Mouse (Mus musculus): ENCODE data around the gene Mrpl43. TPM values are rescaled to one million over a fixed set of nuclear protein-coding genes. Genes with fewer than 3 reads are reported as not detected.
A peak's percentile ranks its signal among the peaks of the same experiment; 100 is the strongest.

Mrpl43 gene
- total and polyA plus RNA-seq, 3 experiments, result 45.6 to 64.7 (median 53.6) TPM

DNA sequence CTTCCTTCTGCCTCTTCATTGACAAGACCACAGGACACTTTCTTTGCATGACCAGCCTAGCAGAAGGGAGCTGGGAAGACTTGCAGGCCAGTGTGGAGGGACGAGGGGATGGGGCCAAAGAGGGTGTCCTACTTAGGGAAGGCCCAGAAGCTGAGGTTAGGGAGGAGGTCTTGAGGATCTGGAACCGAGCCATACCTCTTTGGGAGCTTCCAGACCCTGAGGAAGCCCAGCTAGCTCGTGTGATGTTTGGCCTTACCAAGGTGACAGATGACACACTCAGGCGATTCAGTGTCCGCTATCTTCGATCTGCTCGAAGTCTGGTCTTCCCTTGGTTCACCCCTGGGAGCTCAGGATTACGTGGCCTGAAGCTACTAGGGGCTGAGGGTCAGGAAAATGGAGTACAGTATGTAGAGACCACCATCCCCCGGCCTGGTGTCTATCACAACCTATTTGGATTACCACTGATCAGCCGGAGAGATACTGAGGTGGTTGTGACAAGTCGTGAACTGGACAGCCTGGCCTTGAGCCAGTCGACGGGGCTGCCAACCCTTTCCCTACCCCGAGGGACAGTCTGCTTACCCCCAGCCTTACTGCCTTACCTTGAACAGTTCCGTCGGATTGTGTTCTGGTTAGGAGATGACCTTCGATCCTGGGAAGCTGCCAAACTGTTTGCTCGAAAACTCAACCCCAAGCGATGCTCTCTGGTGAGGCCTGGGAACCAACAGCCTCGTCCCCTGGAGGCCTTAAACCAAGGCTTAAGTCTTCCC is 1.4 kb upstream of the Mrpl43 start:
- no peak overlapping the region for H3K27ac ChIP-seq
- DNase-seq, result peak in 1 of 2 experiments; percentile 19
- H3K79me2 ChIP-seq (replicated peaks; ENCODE audit: control insufficient read depth, insufficient read depth, low read length), result no peaks in the 10 kb centered on the region
- H3K4me1 ChIP-seq (ENCODE audit: control insufficient read depth, insufficient read depth, low read length), result peaks cover 3% of the 10 kb centered on the region
- H3K36me3 ChIP-seq (ENCODE audit: control insufficient read depth, insufficient read depth, low read length), result peaks cover 4% of the 10 kb centered on the region; the same call in 1 of the 2 replicates
- intact Hi-C loops (cut with DNase I), result no loop called here
- TF ChIP-seq POLR2A (IDR thresholded peaks at IDR 0.05; ENCODE audit: insufficient read depth, low read depth, low read length) (no peak), CTCF (IDR thresholded peaks at IDR 0.05) (no peak), EP300 (IDR thresholded peaks at IDR 0.05; ENCODE audit: insufficient read depth, low read depth, low read length) (no peak)
- no peaks in the 10 kb centered on the region for H3K27me3 ChIP-seq (ENCODE audit: control insufficient read depth, insufficient read depth, low read length)
- H3K4me3 ChIP-seq, result no peak overlapping the region
- WGBS, result 63% methylated on average over 20 of the region's 20 CpGs
- H3K9ac ChIP-seq (ENCODE audit: low read depth, low read length), result no peak overlapping the region

DNA sequence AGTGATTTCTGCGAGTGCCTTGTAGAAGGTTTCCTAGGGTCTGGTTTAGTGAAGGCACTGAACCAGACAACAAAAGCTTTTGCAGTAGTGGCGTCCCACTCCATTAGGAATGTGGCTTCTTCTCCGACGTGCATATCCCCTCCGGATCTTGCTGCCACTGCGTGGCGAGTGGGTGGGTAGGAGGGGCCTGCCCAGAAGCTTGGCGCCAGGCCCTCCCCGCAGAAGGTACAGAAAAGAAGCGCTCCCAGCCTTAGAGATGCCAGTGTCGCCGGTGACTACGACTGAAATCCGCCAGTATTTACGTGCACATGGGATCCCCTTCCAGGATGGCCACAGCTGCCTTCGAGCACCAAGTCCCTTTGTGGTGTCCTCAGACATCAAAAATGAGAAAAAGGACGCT is 779 bp upstream of the Mrpl43 start:
- peak overlapping the region; percentile 52 for H3K9ac ChIP-seq (ENCODE audit: low read depth, low read length)
- no peaks in the 10 kb centered on the region for H3K27me3 ChIP-seq (ENCODE audit: control insufficient read depth, insufficient read depth, low read length)
- WGBS, result 20% methylated on average over 17 of the region's 17 CpGs
- H3K4me3 ChIP-seq, result peak overlapping the region; percentile 98
- H3K27ac ChIP-seq, result peak overlapping the region; percentile 76
- DNase-seq, result peak in 1 of 2 experiments; percentile 11
- intact Hi-C loops (cut with DNase I), result no loop called here
- no peaks in the 10 kb centered on the region for H3K79me2 ChIP-seq (replicated peaks; ENCODE audit: control insufficient read depth, insufficient read depth, low read length)
- peaks cover 4% of the 10 kb centered on the region; the same call in 1 of the 2 replicates for H3K36me3 ChIP-seq (ENCODE audit: control insufficient read depth, insufficient read depth, low read length)
- peaks cover 3% of the 10 kb centered on the region for H3K4me1 ChIP-seq (ENCODE audit: control insufficient read depth, insufficient read depth, low read length)
- TF ChIP-seq POLR2A (IDR thresholded peaks at IDR 0.05; ENCODE audit: insufficient read depth, low read depth, low read length) (no peak), EP300 (IDR thresholded peaks at IDR 0.05; ENCODE audit: insufficient read depth, low read depth, low read length) (no peak), CTCF (IDR thresholded peaks at IDR 0.05) (no peak)

DNA sequence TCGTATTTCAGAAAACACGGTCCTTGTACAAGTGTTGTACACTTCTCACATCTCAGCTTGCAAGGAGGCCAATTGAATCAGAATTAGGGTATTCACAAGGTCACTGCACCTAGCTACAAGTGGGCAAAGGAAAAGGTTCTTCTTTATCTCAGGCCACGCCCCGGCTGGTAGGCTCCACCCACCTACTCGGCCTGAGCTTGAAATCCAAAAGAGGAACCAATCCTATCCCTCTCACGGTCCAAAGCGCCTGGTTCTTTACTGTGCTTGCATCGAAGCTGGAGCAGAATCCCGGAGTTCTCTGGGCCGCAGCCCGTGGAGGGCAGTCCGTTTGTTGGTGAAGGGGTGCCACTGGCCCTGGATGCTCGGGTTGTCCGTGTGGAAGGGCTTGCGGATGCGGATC is 798 bp downstream of the Mrpl43 start, which contains the start of gene Twnk:
TSS of gene Twnk (plus strand) at position 220 of the 400 bp plus-strand sequence.
- TF ChIP-seq CTCF (IDR thresholded peaks at IDR 0.05), result no peak
- no peak for TF ChIP-seq EP300 (IDR thresholded peaks at IDR 0.05; ENCODE audit: insufficient read depth, low read depth, low read length)
- TF ChIP-seq POLR2A (IDR thresholded peaks at IDR 0.05; ENCODE audit: insufficient read depth, low read depth, low read length), result no peak
- no peaks in the 10 kb centered on the region for H3K27me3 ChIP-seq (ENCODE audit: control insufficient read depth, insufficient read depth, low read length)
- 10% methylated on average over 16 of the region's 16 CpGs for WGBS
- H3K4me3 ChIP-seq, result peak within 1 kb of the TSS; percentile 98
- peak within 1 kb of the TSS; percentile 78 for H3K9ac ChIP-seq (ENCODE audit: low read depth, low read length)
- intact Hi-C loops (cut with DNase I), result no loop called here
- peaks cover 4% of the 10 kb centered on the region; the same call in 1 of the 2 replicates for H3K36me3 ChIP-seq (ENCODE audit: control insufficient read depth, insufficient read depth, low read length)
- DNase-seq, result peak; percentile 63 to 75
- peaks cover 3% of the 10 kb centered on the region for H3K4me1 ChIP-seq (ENCODE audit: control insufficient read depth, insufficient read depth, low read length)
- no peaks in the 10 kb centered on the region for H3K79me2 ChIP-seq (replicated peaks; ENCODE audit: control insufficient read depth, insufficient read depth, low read length)
- H3K27ac ChIP-seq, result peak within 1 kb of the TSS; percentile 76

DNA sequence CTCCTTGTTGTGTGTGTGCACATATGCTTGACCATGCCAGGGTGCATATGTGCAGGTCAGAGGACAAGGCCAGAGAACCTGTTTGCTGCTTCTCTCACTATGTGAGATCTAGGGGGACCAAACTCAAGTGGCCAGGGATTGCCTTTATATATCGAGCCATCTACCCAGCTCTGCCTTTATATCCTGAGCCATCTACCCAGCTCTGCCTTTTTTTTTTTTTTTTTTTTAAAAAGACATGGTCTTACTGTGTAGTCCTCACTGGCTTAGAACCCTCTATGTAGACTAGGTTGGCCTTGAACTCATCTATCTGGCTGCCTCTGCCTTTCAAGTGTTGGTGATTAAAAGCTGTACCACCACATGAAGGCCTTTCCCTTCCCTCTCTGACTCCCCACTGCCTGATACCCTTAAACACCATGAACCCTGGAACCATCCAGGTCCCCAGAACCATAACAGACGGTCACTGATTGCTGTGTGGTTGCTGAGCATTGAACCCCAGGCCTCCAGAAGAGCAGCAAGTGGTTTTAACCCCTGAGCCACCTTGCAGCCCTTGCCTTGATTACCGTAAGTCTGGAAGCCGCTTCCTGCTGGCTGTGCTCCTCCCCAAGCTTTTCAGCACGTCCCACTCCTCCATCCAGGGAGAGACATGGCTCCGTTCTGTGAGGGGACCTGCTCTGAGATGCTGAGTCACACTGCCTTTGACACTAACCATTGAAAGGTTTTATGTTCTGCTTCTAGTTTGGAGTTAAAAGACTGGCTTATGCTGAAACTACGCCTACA is 2.3 kb downstream of the Mrpl43 start:
- H3K36me3 ChIP-seq (ENCODE audit: control insufficient read depth, insufficient read depth, low read length), result peaks cover 4% of the 10 kb centered on the region; the same call in 1 of the 2 replicates
- WGBS, result 87% methylated on average over 7 of the region's 7 CpGs

DNA sequence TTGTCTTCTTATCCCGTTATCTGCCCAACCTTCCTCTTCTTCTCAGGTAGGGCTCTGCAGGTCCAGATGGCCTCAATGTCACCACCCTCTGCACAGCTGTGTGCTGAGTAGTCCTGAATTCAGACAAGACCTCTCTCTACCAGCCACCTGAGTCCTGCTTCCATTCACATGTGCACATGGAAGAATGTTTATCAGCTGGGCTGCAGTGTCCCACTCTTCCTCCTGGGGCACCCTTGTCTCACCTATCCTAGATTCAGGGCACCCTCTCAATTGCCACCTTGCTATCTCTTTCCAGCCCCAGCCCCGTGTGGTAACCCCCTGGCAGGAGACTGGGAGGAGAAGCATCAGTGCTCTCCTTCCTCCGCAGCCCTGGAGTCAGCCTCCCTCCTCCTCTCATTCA is 3.9 kb downstream of the Mrpl43 start:
- 61% methylated on average over 3 of the region's 3 CpGs for WGBS
- H3K36me3 ChIP-seq (ENCODE audit: control insufficient read depth, insufficient read depth, low read length), result peaks cover 4% of the 10 kb centered on the region; the same call in 1 of the 2 replicates
- intact Hi-C loops (cut with DNase I), result no loop called here

More for the DNA sequence above, 2.3 kb downstream of the Mrpl43 start:
- Histone ChIP-seq H3K27ac (no peak overlapping the region), H3K79me2 (replicated peaks; ENCODE audit: control insufficient read depth, insufficient read depth, low read length) (no peaks in the 10 kb centered on the region), H3K9ac (ENCODE audit: low read depth, low read length) (no peak overlapping the region), H3K4me3 (no peak overlapping the region), H3K27me3 (ENCODE audit: control insufficient read depth, insufficient read depth, low read length) (no peaks in the 10 kb centered on the region), H3K4me1 (ENCODE audit: control insufficient read depth, insufficient read depth, low read length) (peaks cover 3% of the 10 kb centered on the region)
- intact Hi-C loops (cut with DNase I), result no loop called here
- DNase-seq, result no peak
- TF ChIP-seq EP300 (IDR thresholded peaks at IDR 0.05; ENCODE audit: insufficient read depth, low read depth, low read length), result no peak
- no peak for TF ChIP-seq CTCF (IDR thresholded peaks at IDR 0.05)
- no peak for TF ChIP-seq POLR2A (IDR thresholded peaks at IDR 0.05; ENCODE audit: insufficient read depth, low read depth, low read length)

More for the DNA sequence above, 3.9 kb downstream of the Mrpl43 start:
- Histone ChIP-seq H3K9ac (ENCODE audit: low read depth, low read length) (no peak overlapping the region), H3K4me1 (ENCODE audit: control insufficient read depth, insufficient read depth, low read length) (peaks cover 1% of the 10 kb centered on the region; the same call in 1 of the 2 replicates), H3K27ac (no peak overlapping the region), H3K27me3 (ENCODE audit: control insufficient read depth, insufficient read depth, low read length) (no peaks in the 10 kb centered on the region), H3K4me3 (no peak overlapping the region), H3K79me2 (replicated peaks; ENCODE audit: control insufficient read depth, insufficient read depth, low read length) (no peaks in the 10 kb centered on the region)
- DNase-seq, result no peak
- no peak for TF ChIP-seq EP300 (IDR thresholded peaks at IDR 0.05; ENCODE audit: insufficient read depth, low read depth, low read length)
- TF ChIP-seq POLR2A (IDR thresholded peaks at IDR 0.05; ENCODE audit: insufficient read depth, low read depth, low read length), result no peak
- peak; percentile 39 for TF ChIP-seq CTCF (IDR thresholded peaks at IDR 0.05)

Measured in heart, adult 2 months (tissue).